Mouse (Mus musculus): Measurements from ENCODE around the gene Hsdl1. TPM values are rescaled to one million over a fixed set of nuclear protein-coding genes. Genes with fewer than 3 reads are reported as not detected.

Hsdl1 gene
- total and polyA plus RNA-seq, 2 experiments = 6.1 to 7.8 TPM

GRCm38 (mm10) chr8:119566367-119566766, 8.6 kb downstream of the Hsdl1 start:
- H3K27ac ChIP-seq (replicated peaks; ENCODE audit: insufficient read depth, low read depth, low read length) = no peak overlapping the region
- H3K9ac ChIP-seq (ENCODE audit: low read depth, low read length) = no peak overlapping the region
- TF ChIP-seq POLR2A (IDR thresholded peaks at IDR 0.05; ENCODE audit: extremely low read depth, insufficient read depth, low read length) (no peak), CTCF (IDR thresholded peaks at IDR 0.05; ENCODE audit: low read depth, low read length) (no peak)
- H3K4me1 ChIP-seq (ENCODE audit: control insufficient read depth, insufficient read depth, low read length) = no peaks in the 10 kb centered on the region
- H3K27me3 ChIP-seq (ENCODE audit: control insufficient read depth, insufficient read depth, low read length) = no peaks in the 10 kb centered on the region
- H3K4me3 ChIP-seq (ENCODE audit: insufficient read depth, low read depth, low read length) = no peak overlapping the region
- H3K79me2 ChIP-seq (ENCODE audit: control insufficient read depth, insufficient read depth, low read length) = peaks cover 4% of the 10 kb centered on the region; the same call in 1 of the 2 replicates
- H3K36me3 ChIP-seq (ENCODE audit: control insufficient read depth, insufficient read depth, low read length) = peaks cover 9% of the 10 kb centered on the region; the same call in 1 of the 2 replicates
- no peak for DNase-seq (ENCODE audit: extremely low read depth, low read depth, low spot score)
- WGBS = 88% methylated on average over 11 of the region's 11 CpGs

GRCm38 (mm10) chr8:119563849-119564251, 11.1 kb downstream of the Hsdl1 start:
- DNase-seq (ENCODE audit: extremely low read depth, low read depth, low spot score) = no peak
- Histone ChIP-seq H3K4me3 (ENCODE audit: insufficient read depth, low read depth, low read length) (no peak overlapping the region), H3K4me1 (ENCODE audit: control insufficient read depth, insufficient read depth, low read length) (0 out of 2 replicates have a peak, but pooled peaks cover 4% of the 10 kb centered on the region), H3K27me3 (ENCODE audit: control insufficient read depth, insufficient read depth, low read length) (no peaks in the 10 kb centered on the region), H3K79me2 (ENCODE audit: control insufficient read depth, insufficient read depth, low read length) (no peaks in the 10 kb centered on the region), H3K36me3 (ENCODE audit: control insufficient read depth, insufficient read depth, low read length) (peaks cover 9% of the 10 kb centered on the region; the same call in 1 of the 2 replicates), H3K9ac (ENCODE audit: low read depth, low read length) (no peak overlapping the region), H3K27ac (replicated peaks; ENCODE audit: insufficient read depth, low read depth, low read length) (no peak overlapping the region)
- no peak for TF ChIP-seq POLR2A (IDR thresholded peaks at IDR 0.05; ENCODE audit: extremely low read depth, insufficient read depth, low read length)
- TF ChIP-seq CTCF (IDR thresholded peaks at IDR 0.05; ENCODE audit: low read depth, low read length) = no peak
- 93% methylated on average over 14 of the region's 14 CpGs for WGBS

GRCm38 (mm10) chr8:119559402-119559720, 15.6 kb downstream of the Hsdl1 start:
- H3K27me3 ChIP-seq (ENCODE audit: control insufficient read depth, insufficient read depth, low read length) = no peaks in the 10 kb centered on the region
- no peak for DNase-seq (ENCODE audit: extremely low read depth, low read depth, low spot score)
- H3K9ac ChIP-seq (ENCODE audit: low read depth, low read length) = peak overlapping the region; percentile 74; the same call in 1 of the 2 replicates
- peak overlapping the region; percentile 40; the same call in 1 of the 2 replicates for H3K4me3 ChIP-seq (ENCODE audit: insufficient read depth, low read depth, low read length)
- TF ChIP-seq POLR2A (IDR thresholded peaks at IDR 0.05; ENCODE audit: extremely low read depth, insufficient read depth, low read length) (no peak), CTCF (IDR thresholded peaks at IDR 0.05; ENCODE audit: low read depth, low read length) (no peak)
- peaks cover 18% of the 10 kb centered on the region; the same call in 1 of the 2 replicates for H3K79me2 ChIP-seq (ENCODE audit: control insufficient read depth, insufficient read depth, low read length)
- peaks cover 5% of the 10 kb centered on the region; the same call in 1 of the 2 replicates for H3K36me3 ChIP-seq (ENCODE audit: control insufficient read depth, insufficient read depth, low read length)
- WGBS = 79% methylated on average over 6 of the region's 6 CpGs
- peak overlapping the region; percentile 75 for H3K27ac ChIP-seq (replicated peaks; ENCODE audit: insufficient read depth, low read depth, low read length)
- H3K4me1 ChIP-seq (ENCODE audit: control insufficient read depth, insufficient read depth, low read length) = peaks cover 21% of the 10 kb centered on the region

GRCm38 (mm10) chr8:119558603-119559401, 16.2 kb downstream of the Hsdl1 start, which contains the start of gene Mbtps1:
Mbtps1 (minus strand) TSS chr8:119558735.
- Histone ChIP-seq H3K36me3 (ENCODE audit: control insufficient read depth, insufficient read depth, low read length) (peaks cover 5% of the 10 kb centered on the region; the same call in 1 of the 2 replicates), H3K4me1 (ENCODE audit: control insufficient read depth, insufficient read depth, low read length) (peaks cover 23% of the 10 kb centered on the region), H3K9ac (ENCODE audit: low read depth, low read length) (peak within 1 kb of the TSS; percentile 94), H3K79me2 (ENCODE audit: control insufficient read depth, insufficient read depth, low read length) (peaks cover 21% of the 10 kb centered on the region; the same call in 1 of the 2 replicates), H3K27ac (replicated peaks; ENCODE audit: insufficient read depth, low read depth, low read length) (peak within 1 kb of the TSS; percentile 87), H3K4me3 (ENCODE audit: insufficient read depth, low read depth, low read length) (peak within 1 kb of the TSS; percentile 80), H3K27me3 (ENCODE audit: control insufficient read depth, insufficient read depth, low read length) (no peaks in the 10 kb centered on the region)
- TF ChIP-seq POLR2A (IDR thresholded peaks at IDR 0.05; ENCODE audit: extremely low read depth, insufficient read depth, low read length) = peak; percentile 98
- no peak for TF ChIP-seq CTCF (IDR thresholded peaks at IDR 0.05; ENCODE audit: low read depth, low read length)
- 2% methylated on average over 63 of the region's 63 CpGs for WGBS
- peak; percentile 87 for DNase-seq (ENCODE audit: extremely low read depth, low read depth, low spot score)

- Histone ChIP-seq H3K4me3 (ENCODE audit: insufficient read depth, low read depth, low read length) (peak overlapping the region; percentile 80), H3K9ac (ENCODE audit: low read depth, low read length) (peak overlapping the region; percentile 94), H3K36me3 (ENCODE audit: control insufficient read depth, insufficient read depth, low read length) (peaks cover 2% of the 10 kb centered on the region; the same call in 1 of the 2 replicates), H3K4me1 (ENCODE audit: control insufficient read depth, insufficient read depth, low read length) (peaks cover 24% of the 10 kb centered on the region), H3K27me3 (ENCODE audit: control insufficient read depth, insufficient read depth, low read length) (no peaks in the 10 kb centered on the region), H3K27ac (replicated peaks; ENCODE audit: insufficient read depth, low read depth, low read length) (peak overlapping the region; percentile 87), H3K79me2 (ENCODE audit: control insufficient read depth, insufficient read depth, low read length) (peaks cover 27% of the 10 kb centered on the region; the same call in 1 of the 2 replicates)
- under 1% methylated on average over 55 of the region's 55 CpGs for WGBS
- DNase-seq (ENCODE audit: extremely low read depth, low read depth, low spot score) = peak; percentile 51
- TF ChIP-seq POLR2A (IDR thresholded peaks at IDR 0.05; ENCODE audit: extremely low read depth, insufficient read depth, low read length) (peak; percentile 40), CTCF (IDR thresholded peaks at IDR 0.05; ENCODE audit: low read depth, low read length) (no peak)
Observed at GRCm38 (mm10) chr8:119557821-119558602, 17.0 kb downstream of the Hsdl1 start.

All from liver, adult 2 months (tissue).